Mouse (Mus musculus) embryonic stem cell, embryonic (primary cell): Measurements from ENCODE around the gene Becn1.

Experiments
- CTCF ChIA-PET, 4 experiments: fragments of 300-600 bp in 2 of 4; fragments of 350-600 bp in 2 of 4; sonication (Branson Sonifier 250); formaldehyde crosslinking; loops; one replicate each; lab custom pipeline; 2022; ENCODE audit warnings: inconsistent platforms in 2 of 4; lab: Charles Lee
- POLR2A ChIA-PET, 4 experiments: fragments of 300-600 bp in 2 of 4; fragments of 350-600 bp in 2 of 4; sonication (Branson Sonifier 250); formaldehyde crosslinking; loops; one replicate each; lab custom pipeline; 2022; ENCODE audit warnings: antibody characterized with exemption in 4 of 4, inconsistent platforms in 1 of 4; lab: Charles Lee

Gene Becn1

DNA sequence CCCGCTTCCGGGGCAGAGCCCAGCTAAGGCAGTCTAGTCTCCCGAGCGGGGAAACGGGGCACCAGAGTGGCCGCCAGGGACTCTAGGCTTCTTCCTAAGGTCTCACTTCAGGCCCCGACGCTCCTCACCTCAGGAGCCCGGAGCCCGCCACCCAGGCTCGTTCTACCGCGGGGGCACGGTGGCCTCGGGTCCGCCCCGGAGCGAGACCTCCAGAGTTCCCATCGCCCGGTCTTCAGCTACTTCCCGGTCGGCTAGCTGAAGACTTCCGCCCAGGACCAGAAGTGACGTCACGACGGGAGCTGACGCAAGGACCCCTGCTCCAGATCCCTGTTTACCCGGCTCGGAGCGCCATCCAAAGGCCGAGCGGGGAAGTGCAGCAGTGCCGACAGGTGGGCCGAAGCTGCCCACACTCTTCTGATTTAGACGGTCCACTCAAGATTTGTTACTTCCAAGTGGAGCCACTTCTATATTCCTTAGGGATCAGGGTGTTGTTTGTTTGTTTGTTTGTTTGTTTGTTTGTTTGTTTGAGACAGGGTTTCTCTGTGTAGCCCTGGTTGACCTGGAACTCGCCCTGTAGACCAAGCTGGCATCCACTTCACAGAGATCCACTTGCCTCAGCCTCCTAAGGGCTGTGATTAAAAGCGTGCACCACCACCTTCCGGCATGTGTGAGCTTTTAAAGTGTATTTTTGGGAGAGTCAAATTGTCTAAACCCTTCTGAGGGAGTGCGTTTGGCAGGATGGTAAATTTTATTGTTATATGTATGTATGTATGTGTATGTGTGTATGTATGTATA, at the start of gene Becn1:
Becn1 (minus strand) TSS at position 283 of the 795 bp plus-strand sequence.
- ChIA-PET CTCF (interaction anchor here (0.5 to 2.4 kb wide), 95 partner anchors 9 to 947 kb away, joined by 3 to 26 read pairs (median 4); partner anchors contain the start of genes Cntd1 (in 4 of the 4), Coa3 (in 4 of the 4), Wnk4 (in 3 of the 4) and Rpl27 (in 2 of the 4)), POLR2A (interaction anchor here (0.6 to 2.8 kb wide), 74 partner anchors 8 to 1518 kb away, joined by 3 to 29 read pairs (median 4); partner anchors contain the start of genes Psme3 (in 4 of the 4), Cntd1 (in 3 of the 4), Coa3 (in 3 of the 4) and Rpl27 (in 3 of the 4))

DNA sequence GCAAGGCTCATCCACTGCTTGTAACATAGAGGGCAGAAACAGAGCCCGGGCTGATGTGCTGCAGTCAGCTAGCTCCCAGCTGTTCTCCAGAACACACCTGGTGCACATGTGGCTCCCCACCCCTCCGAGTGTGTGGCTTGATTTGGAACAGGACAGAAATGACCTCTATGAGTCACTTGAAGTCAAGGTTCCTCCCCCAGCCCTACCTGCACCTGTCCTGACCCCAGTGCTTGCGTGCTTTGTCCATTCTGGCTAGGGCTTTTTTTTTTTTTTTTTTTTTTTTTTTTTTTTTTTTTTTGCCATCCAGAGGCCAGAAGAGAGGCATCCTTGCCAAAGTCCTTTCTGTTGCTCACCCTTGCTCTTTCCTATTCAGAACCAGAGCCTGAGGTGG, 49.6 kb upstream of the Becn1 start:
- POLR2A ChIA-PET = interaction anchor here in 3 of 4 experiments (0.7 to 1.9 kb wide), 11 partner anchors 10 to 271 kb away, joined by 3 to 7 read pairs (median 3); partner anchors contain the start of gene Rpl27 (in 1 of the 3)
- CTCF ChIA-PET = interaction anchor here in 1 of 4 experiments (1.6 to 1.8 kb wide), 2 partner anchors 16 to 43 kb away, joined by 4 to 12 read pairs; no protein-coding TSS in a partner anchor

DNA sequence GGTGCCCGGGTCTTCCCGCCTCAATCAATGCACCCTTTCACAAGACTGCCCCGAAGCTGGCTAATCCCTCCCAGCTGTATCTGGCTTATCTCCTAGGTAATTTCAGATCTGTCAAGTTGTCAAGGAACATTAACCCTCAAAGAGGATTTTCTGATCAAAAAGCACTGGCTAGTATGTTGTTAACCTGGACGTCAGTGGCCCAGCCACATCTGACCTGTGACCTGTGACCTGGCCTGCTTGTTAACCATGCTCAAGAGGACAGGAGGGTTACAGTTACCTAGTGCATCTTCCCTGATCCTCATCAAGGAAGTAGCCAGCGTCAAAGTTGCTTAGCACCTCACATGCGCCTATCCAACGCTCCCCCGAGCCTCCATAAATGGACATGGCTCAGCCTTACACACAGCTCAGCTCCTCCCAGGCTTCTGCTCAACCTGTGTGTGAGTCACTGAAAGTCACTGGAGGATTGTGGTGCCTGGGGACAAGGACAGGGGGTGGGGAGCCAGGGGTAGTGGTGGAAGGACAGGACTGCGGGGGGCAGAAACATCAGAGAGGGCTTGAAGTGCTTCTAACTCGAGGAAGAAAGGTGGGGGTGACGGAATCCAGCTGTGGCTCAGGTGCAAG, 49.1 kb upstream of the Becn1 start:
- CTCF ChIA-PET = interaction anchor here in 2 of 4 experiments (0.6 to 1.6 kb wide), 2 partner anchors 10 to 15 kb away, joined by 4 to 11 read pairs; no protein-coding TSS in a partner anchor
- POLR2A ChIA-PET = interaction anchor here in 3 of 4 experiments (0.6 to 1.9 kb wide), 11 partner anchors 11 to 271 kb away, joined by 3 to 4 read pairs (median 3); partner anchors contain the start of gene Rpl27 (in 3 of the 3)

DNA sequence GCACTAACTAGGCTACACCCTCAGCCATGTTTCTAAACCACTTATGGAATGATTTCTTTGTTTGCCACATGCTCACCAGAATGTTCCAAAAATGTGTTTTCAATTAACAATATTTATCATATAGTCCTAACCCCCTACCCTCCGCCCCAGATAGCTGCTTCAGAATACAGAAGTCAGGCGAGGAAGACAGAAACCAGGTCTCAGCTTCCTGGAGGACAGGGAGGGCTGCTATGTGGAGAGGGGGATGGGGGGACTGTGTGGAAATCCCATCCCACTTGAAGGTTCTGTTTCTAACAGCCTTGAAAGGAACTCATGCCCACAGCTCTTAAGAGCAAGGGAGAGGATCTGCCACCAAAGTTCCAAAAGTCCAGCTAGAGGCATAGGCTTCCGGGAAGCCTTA, 47.1 kb upstream of the Becn1 start:
- POLR2A ChIA-PET = interaction anchor here in 3 of 4 experiments (0.6 to 3.6 kb wide), 14 partner anchors 8 to 316 kb away, joined by 3 to 22 read pairs (median 4); partner anchors contain the start of genes Rpl27 (in 2 of the 3), Arl4d (in 1 of the 3) and Cntnap1 (in 1 of the 3)
- CTCF ChIA-PET = interaction anchor here (0.6 to 2.8 kb wide), 12 partner anchors 10 to 137 kb away, joined by 3 to 19 read pairs (median 6); partner anchors contain the start of gene Aoc2 (in 1 of the 4)

DNA sequence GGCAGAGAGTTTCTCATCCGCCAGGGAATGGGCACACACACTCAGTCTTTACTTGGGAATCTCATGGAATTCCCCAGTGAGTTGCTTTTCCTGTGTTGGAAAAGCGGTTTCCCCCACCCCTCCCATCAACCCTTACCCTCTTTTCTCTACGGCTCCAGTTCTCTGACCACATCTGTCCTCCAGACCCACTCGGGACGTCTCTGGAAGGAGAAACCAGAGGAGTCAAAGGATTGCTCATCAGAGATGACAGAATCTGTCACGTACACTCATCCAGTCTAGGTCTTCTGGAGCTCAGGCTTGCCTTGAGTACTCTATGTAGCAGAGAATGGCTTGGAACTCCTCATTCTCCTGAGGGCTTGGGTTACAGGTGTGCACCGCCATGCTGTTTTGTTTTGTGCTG, 46.7 kb upstream of the Becn1 start:
- ChIA-PET CTCF (interaction anchor here (0.6 to 2.8 kb wide), 15 partner anchors 10 to 298 kb away, joined by 3 to 29 read pairs (median 6); partner anchors contain the start of gene Aoc2 (in 1 of the 4)), POLR2A (interaction anchor here in 3 of 4 experiments (0.6 to 3.6 kb wide), 16 partner anchors 9 to 316 kb away, joined by 3 to 22 read pairs (median 4); partner anchors contain the start of genes Rpl27 (in 3 of the 3), Arl4d (in 1 of the 3), Cntnap1 (in 1 of the 3) and Gm27029 (in 1 of the 3))

DNA sequence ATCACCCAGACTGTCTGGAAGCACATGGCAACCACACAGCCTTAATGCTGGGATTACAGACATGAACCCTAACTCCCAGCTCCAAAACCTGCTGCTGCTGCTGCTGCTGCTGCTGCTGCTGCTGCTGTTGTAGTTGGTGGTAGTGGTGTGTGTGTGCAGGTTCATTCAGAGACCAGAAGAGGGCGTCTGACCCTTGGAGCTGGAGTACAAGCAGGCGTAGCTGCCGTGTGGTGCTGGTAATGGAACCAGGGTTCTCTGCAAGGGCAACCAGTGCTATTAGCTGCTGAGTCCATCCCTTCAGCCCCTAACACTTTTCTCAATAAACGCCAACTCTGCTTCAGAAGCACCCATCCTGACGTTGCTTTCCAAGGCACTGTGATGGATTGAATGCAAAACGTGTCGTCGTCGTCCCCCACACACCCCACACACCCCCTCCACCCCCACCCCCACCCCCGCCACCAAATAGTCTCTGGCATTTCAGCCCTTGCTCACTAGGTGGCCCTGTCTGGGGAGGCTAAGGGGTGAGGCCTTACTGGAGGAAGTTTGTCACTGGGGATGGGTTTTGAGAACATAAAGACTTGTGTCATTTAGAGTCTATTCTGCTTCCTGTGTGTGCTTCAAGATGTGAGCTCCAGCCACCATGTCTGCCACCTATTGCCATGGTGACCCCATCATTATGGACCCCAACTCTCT, 45.1 kb upstream of the Becn1 start:
- ChIA-PET POLR2A (interaction anchor here in 3 of 4 experiments (0.6 to 3.6 kb wide), 26 partner anchors 9 to 376 kb away, joined by 3 to 22 read pairs (median 4); partner anchors contain the start of genes Rpl27 (in 3 of the 3), Aoc2 (in 1 of the 3), Gm27029 (in 1 of the 3) and Rundc1 (in 1 of the 3)), CTCF (interaction anchor here (0.6 to 2.8 kb wide), 47 partner anchors 8 to 890 kb away, joined by 3 to 29 read pairs (median 4); partner anchors contain the start of genes Rpl27 (in 4 of the 4), Becn1 (in 3 of the 4), Aoc2 (in 2 of the 4) and Gm27029 (in 1 of the 4))

DNA sequence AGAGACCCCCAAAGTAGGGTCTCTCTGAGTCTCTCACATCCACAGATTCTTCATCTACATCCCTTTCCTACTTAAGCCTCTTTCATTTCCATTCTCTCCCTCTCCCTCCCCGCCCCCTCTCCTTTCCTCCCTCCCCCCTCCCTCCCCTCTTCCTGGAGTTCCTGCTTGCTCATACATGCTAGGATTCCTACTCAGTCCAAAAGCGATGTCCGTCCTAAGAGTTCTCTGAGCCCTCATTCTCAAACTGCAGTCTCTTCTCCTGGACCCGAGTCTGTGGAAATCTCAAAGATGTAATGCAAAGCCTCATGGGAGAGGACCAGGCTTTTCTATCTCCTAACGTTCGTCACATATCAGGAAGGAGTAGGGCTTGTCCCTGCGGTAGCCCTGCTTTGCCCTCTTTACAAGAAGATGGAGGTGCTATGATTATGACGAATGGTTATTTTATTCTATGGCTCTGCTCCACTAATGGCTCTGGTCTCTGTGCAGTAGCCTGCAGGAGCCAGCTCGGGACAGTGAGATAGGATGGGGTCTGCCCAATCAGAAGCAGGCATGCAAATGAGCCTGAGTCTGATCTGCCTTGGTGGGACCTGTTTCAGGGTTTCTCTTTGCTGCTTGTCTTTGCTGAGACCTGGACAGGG, 36.2 kb upstream of the Becn1 start:
- ChIA-PET CTCF (interaction anchor here in 3 of 4 experiments (1.0 to 2.3 kb wide), 7 partner anchors 9 to 81 kb away, joined by 4 to 8 read pairs (median 5); no protein-coding TSS in a partner anchor), POLR2A (interaction anchor here (0.5 to 6.3 kb wide), 13 partner anchors 9 to 431 kb away, joined by 3 to 52 read pairs (median 5); partner anchors contain the start of genes Rpl27 (in 2 of the 4), Aoc2 (in 1 of the 4) and Nbr1 (in 1 of the 4))

DNA sequence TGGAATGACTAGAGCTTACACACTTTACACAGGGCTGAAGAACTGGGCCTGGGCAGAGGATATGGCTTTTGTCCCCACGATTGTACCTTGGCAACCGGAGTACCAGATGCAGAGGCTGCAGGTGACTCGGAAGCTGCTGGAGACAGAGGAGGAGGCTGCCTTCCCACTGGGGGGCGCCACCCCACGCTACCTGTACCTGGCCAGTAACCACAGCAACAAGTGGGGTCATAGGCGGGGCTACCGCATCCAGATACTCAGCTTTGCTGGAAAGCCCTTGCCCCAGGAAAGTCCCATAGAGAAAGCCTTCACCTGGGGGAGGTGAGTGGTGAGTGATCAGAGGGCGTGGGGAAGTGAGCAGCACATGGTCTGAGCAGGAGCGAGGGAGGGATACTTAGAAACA, 33.6 kb upstream of the Becn1 start:
- CTCF ChIA-PET = interaction anchor here (0.5 to 4.1 kb wide), 31 partner anchors 9 to 1074 kb away, joined by 3 to 27 read pairs (median 5); partner anchors contain the start of genes Becn1 (in 2 of the 4), Aoc2 (in 1 of the 4) and Rpl27 (in 1 of the 4)
- POLR2A ChIA-PET = interaction anchor here in 3 of 4 experiments (0.6 to 6.3 kb wide), 23 partner anchors 11 to 913 kb away, joined by 3 to 61 read pairs (median 5); partner anchors contain the start of genes Aoc2 (in 3 of the 3), Rpl27 (in 3 of the 3), Rnd2 (in 2 of the 3) and Arl4d (in 1 of the 3)

DNA sequence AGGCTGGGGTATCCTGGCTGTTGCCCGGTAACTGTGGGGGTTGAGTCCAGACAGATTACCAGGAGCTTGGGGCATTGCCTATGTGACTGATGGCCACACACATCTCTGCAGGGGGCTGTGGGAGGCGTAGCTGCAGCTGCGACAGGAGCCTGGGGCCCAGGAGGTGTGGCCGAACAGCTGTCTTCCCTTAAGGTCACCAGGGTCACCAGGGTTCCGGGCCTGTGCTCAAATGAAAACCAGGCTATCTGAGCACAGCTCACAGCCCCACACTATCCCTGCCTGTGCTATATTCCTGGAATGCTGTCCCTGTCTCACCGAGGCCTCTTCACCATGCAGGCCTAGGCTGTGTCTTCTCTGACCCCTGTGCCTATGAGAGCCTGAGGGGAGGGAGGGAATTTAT, 32.4 kb upstream of the Becn1 start:
- ChIA-PET CTCF (interaction anchor here (0.5 to 4.1 kb wide), 26 partner anchors 9 to 1440 kb away, joined by 3 to 27 read pairs (median 6); partner anchors contain the start of genes Becn1 (in 3 of the 4), Aoc2 (in 1 of the 4), Cntd1 (in 1 of the 4) and Coa3 (in 1 of the 4)), POLR2A (interaction anchor here (0.5 to 6.3 kb wide), 57 partner anchors 9 to 398 kb away, joined by 3 to 61 read pairs (median 4); partner anchors contain the start of genes Aoc2 (in 4 of the 4), Rpl27 (in 4 of the 4), Psme3 (in 3 of the 4) and Becn1 (in 2 of the 4))

DNA sequence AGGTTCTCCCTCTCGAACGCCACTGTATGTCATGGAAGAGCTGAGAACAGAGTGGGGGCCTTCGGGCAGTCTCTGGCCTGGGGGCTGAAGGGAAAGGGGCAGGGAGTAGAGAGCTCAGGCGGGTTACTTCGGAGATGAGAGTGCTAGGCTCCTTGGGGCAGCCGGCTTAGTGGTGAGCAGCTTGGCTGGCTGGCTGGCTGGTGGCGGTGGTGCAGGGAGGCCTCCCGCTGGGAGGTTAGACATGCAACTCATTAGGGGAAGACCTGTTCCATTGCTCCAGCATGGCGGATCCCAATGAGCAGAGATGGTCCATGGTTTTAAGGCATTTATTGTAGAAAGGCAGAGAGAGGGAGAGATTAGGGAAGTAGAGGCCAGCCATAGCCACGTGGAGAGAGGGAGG, 31.9 kb upstream of the Becn1 start:
- POLR2A ChIA-PET = interaction anchor here (0.5 to 6.3 kb wide), 50 partner anchors 9 to 399 kb away, joined by 3 to 61 read pairs (median 4); partner anchors contain the start of genes Aoc2 (in 3 of the 4), Psme3 (in 3 of the 4), Rpl27 (in 3 of the 4) and Becn1 (in 2 of the 4)

DNA sequence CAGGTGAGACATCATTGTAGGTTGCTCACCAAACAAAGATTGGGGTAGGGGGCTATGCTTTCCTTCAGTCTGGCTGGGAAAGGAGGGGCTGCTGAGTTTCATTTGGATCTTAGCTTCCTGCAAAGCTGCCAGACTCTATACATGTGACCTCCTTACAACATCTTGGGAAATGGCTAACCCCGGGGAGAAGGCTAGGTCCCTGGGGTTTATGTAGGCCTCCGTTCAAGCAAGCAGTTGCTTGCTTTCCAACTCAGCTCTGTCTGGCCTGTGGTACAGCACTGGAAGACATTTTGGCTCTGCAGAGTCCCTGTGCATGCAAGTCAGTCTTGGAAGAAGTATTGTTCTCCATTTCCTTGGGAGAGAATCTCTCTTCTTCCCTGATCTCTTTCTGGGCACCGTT, 30.5 kb upstream of the Becn1 start:
- CTCF ChIA-PET = interaction anchor here in 2 of 4 experiments (1.2 to 1.8 kb wide), 3 partner anchors 15 to 65 kb away, joined by 3 to 5 read pairs (median 3); no protein-coding TSS in a partner anchor
- POLR2A ChIA-PET = interaction anchor here in 3 of 4 experiments (0.6 to 6.3 kb wide), 9 partner anchors 7 to 264 kb away, joined by 3 to 61 read pairs (median 4); partner anchors contain the start of genes Aoc2 (in 2 of the 3), Psme3 (in 1 of the 3) and Rpl27 (in 1 of the 3)

More for the DNA sequence above, 31.9 kb upstream of the Becn1 start:
- CTCF ChIA-PET = interaction anchor here (0.5 to 4.1 kb wide), 22 partner anchors 9 to 1440 kb away, joined by 3 to 27 read pairs (median 6); partner anchors contain the start of genes Becn1 (in 3 of the 4), Aoc2 (in 1 of the 4), Cntd1 (in 1 of the 4) and Coa3 (in 1 of the 4)

DNA sequence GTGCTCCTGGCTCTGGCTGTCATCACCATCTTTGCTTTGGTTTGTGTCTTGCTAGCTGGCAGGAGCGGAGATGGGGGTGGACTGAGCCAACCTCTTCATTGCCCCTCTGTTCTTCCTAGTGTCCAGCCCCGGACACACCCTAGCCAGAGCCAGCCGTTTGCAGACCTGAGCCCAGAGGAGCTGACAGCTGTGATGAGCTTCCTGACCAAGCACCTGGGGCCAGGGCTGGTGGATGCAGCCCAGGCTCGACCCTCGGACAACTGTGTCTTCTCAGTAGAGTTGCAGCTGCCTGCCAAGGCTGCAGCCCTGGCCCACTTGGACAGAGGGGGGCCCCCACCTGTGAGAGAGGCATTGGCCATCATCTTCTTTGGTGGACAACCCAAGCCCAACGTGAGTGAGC, 28.9 kb upstream of the Becn1 start:
- POLR2A ChIA-PET = interaction anchor here in 3 of 4 experiments (0.7 to 2.1 kb wide), 11 partner anchors 10 to 243 kb away, joined by 3 to 11 read pairs (median 4); partner anchors contain the start of genes Rpl27 (in 3 of the 3) and Psme3 (in 2 of the 3)
- CTCF ChIA-PET = interaction anchor here (0.6 to 1.8 kb wide), 8 partner anchors 17 to 433 kb away, joined by 3 to 5 read pairs (median 4); partner anchors contain the start of genes Gm27029 (in 1 of the 4) and Rundc1 (in 1 of the 4)

DNA sequence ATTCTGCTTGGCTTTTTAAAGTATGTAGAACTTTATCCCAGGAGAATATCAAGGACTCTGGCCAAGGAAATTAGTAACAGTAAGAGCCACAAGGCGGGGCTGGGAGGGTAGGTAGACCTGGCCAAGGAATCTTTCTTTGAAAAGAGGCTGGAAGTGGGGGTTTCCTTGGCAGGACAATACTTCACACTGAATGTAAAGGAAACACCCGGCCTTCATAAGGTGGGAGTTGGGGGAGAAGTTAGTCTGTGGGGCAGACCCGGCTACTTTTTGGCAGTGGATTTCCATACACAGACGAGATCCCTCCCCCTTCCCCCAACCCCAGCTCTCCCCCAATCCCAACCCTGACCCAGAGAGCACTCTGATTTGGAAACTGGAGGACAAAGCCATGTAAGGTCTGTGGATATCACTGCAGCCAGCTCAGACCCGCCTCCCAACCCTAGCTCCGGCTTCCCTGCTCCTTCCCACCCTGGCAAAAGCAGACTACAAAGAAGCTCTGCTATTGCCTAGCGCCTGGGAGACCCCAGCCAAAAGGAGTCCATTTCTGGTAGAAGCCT, 28.4 kb upstream of the Becn1 start, which contains the start of gene Aoc3:
Aoc3 (plus strand) TSS at position 235 of the 554 bp plus-strand sequence.
- CTCF ChIA-PET = interaction anchor here (0.6 to 1.8 kb wide), 7 partner anchors 17 to 433 kb away, joined by 3 to 5 read pairs (median 3); partner anchors contain the start of genes Gm27029 (in 1 of the 4) and Rundc1 (in 1 of the 4)

More for the DNA sequence above, 28.4 kb upstream of the Becn1 start, which contains the start of gene Aoc3:
- POLR2A ChIA-PET = interaction anchor here in 2 of 4 experiments (0.7 to 2.1 kb wide), 6 partner anchors 11 to 242 kb away, joined by 3 to 11 read pairs (median 4); partner anchors contain the start of genes Psme3 (in 1 of the 2) and Rpl27 (in 1 of the 2)
